Mouse (Mus musculus) ES-Bruce4 (cell line): ENCODE data around the gene Arl8a. TPM values are rescaled to one million over a fixed set of nuclear protein-coding genes. Genes with fewer than 3 reads are reported as not detected.

ENCODE experiments used
- H3K27ac ChIP-seq: 2 replicates; pipeline ENCODE4 v1.5.1; 2012; ENCODE audit warnings: low read length, inconsistent platforms; ENCODE audit not compliant: insufficient read depth
- H3K27me3 ChIP-seq: 2 replicates; pipeline ENCODE4 v1.6.1; 2012; ENCODE audit warnings: mild to moderate bottlenecking, low read length, inconsistent platforms; ENCODE audit not compliant: control insufficient read depth, poor library complexity, insufficient read depth, severe bottlenecking
- H3K36me3 ChIP-seq: 2 replicates; pipeline ENCODE4 v1.6.1; 2012; ENCODE audit warnings: inconsistent platforms, mild to moderate bottlenecking, low read length, moderate library complexity; ENCODE audit not compliant: control insufficient read depth, poor library complexity, insufficient read depth, severe bottlenecking
- H3K4me1 ChIP-seq: one replicate; pipeline ENCODE4 v1.8.1; 2011; ENCODE audit warnings: low read length; ENCODE audit not compliant: control insufficient read depth, insufficient read depth
- H3K4me3 ChIP-seq: 2 replicates; pipeline ENCODE4 v1.5.1; 2011; ENCODE audit warnings: low read depth, mild to moderate bottlenecking, low read length
- H3K9ac ChIP-seq: 2 replicates; pipeline ENCODE4 v1.6.1; 2012; ENCODE audit warnings: low read depth, mild to moderate bottlenecking, inconsistent platforms; ENCODE audit not compliant: poor library complexity, severe bottlenecking
- H3K9me3 ChIP-seq: replicated peaks from 2 replicates; pipeline ENCODE4 v1.6.1; 2012; ENCODE audit warnings: mild to moderate bottlenecking, low read length, inconsistent platforms; ENCODE audit not compliant: control insufficient read depth, poor library complexity, insufficient read depth, severe bottlenecking
- CTCF ChIP-seq: IDR thresholded peaks from one replicate; pipeline ENCODE4 v1.8.1; 2011; ENCODE audit warnings: low read depth, low read length
- EP300 ChIP-seq: IDR thresholded peaks from 2 replicates; pipeline ENCODE4 v1.6.1; 2011; ENCODE audit warnings: low read depth, low read length; ENCODE audit not compliant: insufficient read depth
- POLR2A ChIP-seq: IDR thresholded peaks from one replicate; pipeline ENCODE4 v1.8.1; 2011; ENCODE audit warnings: low read length; ENCODE audit not compliant: insufficient read depth
- polyA plus RNA-seq: library from polyadenylated mRNA; stranded (reverse); fragments of >200 nt; gene quantifications from 2 replicates; pipeline ENCODE4 v1.2.4, GENCODE M21; 2011; ENCODE audit warnings: low read depth; ENCODE audit not compliant: missing spikeins, insufficient read depth, insufficient read length

Arl8a gene
- polyA plus RNA-seq, 1 experiment: 94.4 TPM

DNA sequence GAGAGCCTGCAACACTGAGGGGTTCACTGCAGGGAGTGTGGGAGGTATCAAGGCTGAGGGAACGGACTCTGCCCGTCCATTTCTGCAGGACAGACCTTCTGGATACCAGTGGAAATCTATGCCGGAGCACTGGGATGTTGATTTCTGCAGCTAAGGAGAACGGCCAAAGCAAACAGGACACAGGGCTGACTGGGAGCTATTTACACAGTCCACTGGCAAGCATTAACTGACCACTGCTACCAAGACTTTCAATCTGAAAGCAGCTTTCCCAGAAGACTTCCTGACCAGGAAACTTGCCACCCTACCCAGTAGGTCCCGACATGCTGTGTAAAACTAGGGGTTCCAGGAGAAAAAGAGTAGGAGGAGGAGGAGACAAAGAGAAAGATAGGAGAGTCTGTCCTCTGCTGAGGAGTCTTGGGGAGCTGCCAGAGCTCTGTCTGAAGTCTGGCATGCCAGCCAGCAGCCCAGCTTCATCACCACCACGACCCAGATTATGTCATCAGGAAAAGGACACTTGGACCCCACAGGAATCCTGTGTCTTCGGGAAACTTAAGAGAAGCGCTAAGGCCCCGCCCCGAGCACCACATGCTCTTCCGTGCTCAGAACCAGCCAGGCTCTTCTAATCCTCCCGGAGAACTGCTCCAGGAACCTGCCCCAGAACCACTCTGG lies 23.1 kb downstream of the Arl8a start:
- no peaks in the 10 kb centered on the region for H3K9me3 ChIP-seq
- no peaks in the 10 kb centered on the region for H3K27me3 ChIP-seq
- TF ChIP-seq EP300 (no peak), POLR2A (no peak), CTCF (no peak)
- no peaks in the 10 kb centered on the region for H3K4me1 ChIP-seq
- H3K4me3 ChIP-seq: no peak overlapping the region
- H3K27ac ChIP-seq: no peak overlapping the region
- no peaks in the 10 kb centered on the region for H3K36me3 ChIP-seq
- no peak overlapping the region for H3K9ac ChIP-seq

DNA sequence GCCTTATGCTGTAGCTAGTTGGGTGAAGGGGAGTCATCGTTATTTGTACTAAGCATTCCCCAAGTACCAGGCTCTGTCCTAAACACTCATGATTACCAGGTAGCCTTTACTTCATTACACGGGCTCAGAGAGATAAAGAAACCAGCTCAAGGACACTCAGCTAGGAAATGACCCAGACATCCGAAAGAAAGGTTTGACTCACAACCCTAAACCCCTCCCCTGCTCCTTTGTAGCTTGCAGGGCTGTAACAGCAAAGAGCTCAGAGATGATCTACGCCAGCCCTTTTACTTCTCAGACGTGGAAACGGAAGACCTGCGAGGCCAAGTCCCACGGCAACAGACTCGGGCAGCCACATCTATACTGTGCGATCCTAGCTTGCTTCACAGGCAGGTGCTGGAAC lies 23.7 kb downstream of the Arl8a start:
- Histone ChIP-seq H3K9ac (no peak overlapping the region), H3K4me3 (no peak overlapping the region), H3K27ac (no peak overlapping the region), H3K27me3 (no peaks in the 10 kb centered on the region), H3K9me3 (no peaks in the 10 kb centered on the region), H3K36me3 (no peaks in the 10 kb centered on the region), H3K4me1 (no peaks in the 10 kb centered on the region)
- TF ChIP-seq POLR2A (no peak), CTCF (no peak), EP300 (no peak)

DNA sequence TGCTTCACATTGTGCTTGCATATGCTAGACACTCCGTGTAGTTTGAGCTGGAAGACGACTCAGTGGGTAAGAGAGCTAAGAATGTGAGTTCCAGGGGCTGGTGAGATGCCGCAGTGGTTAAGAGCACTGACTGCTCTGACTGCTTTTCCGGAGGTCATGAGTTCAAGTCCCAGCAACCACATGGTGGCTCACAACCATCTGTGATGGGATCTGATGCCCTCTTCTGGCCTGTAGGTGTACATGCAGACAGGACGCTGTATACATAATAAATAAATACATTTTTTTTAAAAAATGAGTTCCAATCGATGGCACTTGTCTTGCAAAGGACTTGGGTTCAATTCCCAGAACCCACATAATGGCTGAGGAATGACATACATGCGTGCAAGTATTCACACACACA lies 24.6 kb downstream of the Arl8a start:
- TF ChIP-seq POLR2A (no peak), CTCF (peak; percentile 38)
- H3K4me1 ChIP-seq: no peaks in the 10 kb centered on the region

DNA sequence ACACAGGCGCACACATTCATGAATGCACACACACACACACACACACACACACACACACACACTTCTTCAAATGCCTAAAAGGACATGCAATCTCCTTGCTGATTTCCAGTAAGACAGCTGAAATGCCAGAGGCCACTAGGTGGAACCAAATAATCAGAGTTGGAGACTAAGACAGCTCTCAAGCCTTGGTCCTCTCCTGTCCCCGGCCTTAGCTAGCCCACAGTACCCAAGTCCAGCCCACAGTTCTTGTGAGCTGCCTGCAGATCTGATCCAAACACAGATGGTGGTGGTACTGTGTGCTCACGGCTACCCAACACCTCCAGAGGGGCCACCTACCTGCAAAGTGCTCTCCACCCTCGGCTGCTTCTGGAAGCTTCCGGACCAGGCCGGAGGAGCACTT lies 25.4 kb downstream of the Arl8a start:
- no peaks in the 10 kb centered on the region for H3K9me3 ChIP-seq
- H3K9ac ChIP-seq: no peak overlapping the region
- no peak overlapping the region for H3K27ac ChIP-seq
- no peaks in the 10 kb centered on the region for H3K4me1 ChIP-seq
- no peaks in the 10 kb centered on the region for H3K36me3 ChIP-seq
- H3K4me3 ChIP-seq: no peak overlapping the region
- TF ChIP-seq CTCF (peak; percentile 55), POLR2A (no peak), EP300 (0 out of 2 replicates have a peak, but pooled peaks have one; percentile 9)
- H3K27me3 ChIP-seq: no peaks in the 10 kb centered on the region

More for the DNA sequence above, 24.6 kb downstream of the Arl8a start:
- no peak overlapping the region for H3K9ac ChIP-seq
- H3K36me3 ChIP-seq: no peaks in the 10 kb centered on the region
- no peak overlapping the region for H3K4me3 ChIP-seq
- no peak overlapping the region for H3K27ac ChIP-seq
- H3K27me3 ChIP-seq: no peaks in the 10 kb centered on the region
- H3K9me3 ChIP-seq: no peaks in the 10 kb centered on the region

DNA sequence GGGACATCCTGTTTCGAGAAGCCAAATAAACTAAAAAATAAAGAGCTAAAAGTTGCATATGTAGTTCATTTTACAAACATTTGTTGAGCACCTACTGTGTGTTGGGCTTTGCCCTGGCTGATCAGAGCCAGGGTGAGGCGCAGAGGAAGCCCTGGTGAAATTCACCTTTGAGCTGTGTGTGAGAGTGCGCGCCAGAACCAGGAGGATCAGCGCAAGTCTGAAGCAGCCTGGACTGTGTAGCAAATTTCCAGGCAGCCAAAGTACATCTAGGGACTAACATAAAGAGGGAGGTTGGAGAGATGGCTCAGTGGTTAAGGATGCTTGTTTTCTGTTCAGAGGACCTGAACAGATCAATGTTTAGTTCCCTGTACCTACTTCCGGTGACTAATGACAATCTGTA lies 26.7 kb downstream of the Arl8a start:
- H3K27me3 ChIP-seq: no peaks in the 10 kb centered on the region
- no peaks in the 10 kb centered on the region for H3K36me3 ChIP-seq
- no peak overlapping the region for H3K9ac ChIP-seq
- no peaks in the 10 kb centered on the region for H3K4me1 ChIP-seq
- H3K9me3 ChIP-seq: no peaks in the 10 kb centered on the region
- no peak overlapping the region for H3K27ac ChIP-seq
- TF ChIP-seq EP300: no peak
- no peak for TF ChIP-seq CTCF
- TF ChIP-seq POLR2A: no peak
- no peak overlapping the region for H3K4me3 ChIP-seq

DNA sequence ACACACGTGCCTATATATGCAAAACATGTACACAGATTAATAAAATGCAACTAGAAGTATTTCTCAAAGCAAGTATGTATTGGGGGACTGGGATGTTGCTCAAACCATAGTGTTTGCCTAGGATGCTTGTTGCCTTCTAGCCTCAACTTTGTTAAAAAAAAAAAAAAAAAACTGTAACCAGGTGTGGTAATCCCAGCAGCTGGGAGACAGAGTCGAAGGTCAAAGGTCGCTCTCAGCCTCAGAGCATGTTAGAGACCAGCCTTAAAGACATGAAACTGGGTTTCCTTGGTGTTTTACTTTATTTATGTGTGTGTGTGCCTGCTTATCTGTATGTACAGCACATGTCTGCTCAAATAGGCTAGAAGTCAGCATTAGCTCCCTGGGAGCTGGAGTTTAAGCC lies 28.6 kb downstream of the Arl8a start:
- no peak overlapping the region for H3K9ac ChIP-seq
- H3K4me3 ChIP-seq: no peak overlapping the region
- no peaks in the 10 kb centered on the region for H3K36me3 ChIP-seq
- TF ChIP-seq EP300 (no peak), POLR2A (no peak), CTCF (no peak)
- H3K27ac ChIP-seq: 0 out of 2 replicates have a peak overlapping the region, but pooled peaks have one; percentile 34
- no peaks in the 10 kb centered on the region for H3K4me1 ChIP-seq
- no peaks in the 10 kb centered on the region for H3K9me3 ChIP-seq
- H3K27me3 ChIP-seq: no peaks in the 10 kb centered on the region
